Mouse (Mus musculus) ES-E14 (cell line): ENCODE measurements around the gene Nanos3.

Experiments
- CHD2 ChIP-seq: IDR thresholded peaks from 2 replicates; pipeline ENCODE4 v1.6.1; 2014; ENCODE audit warnings: mild to moderate bottlenecking, low read depth, low read length, inconsistent platforms
- ZC3H11A ChIP-seq: IDR thresholded peaks from 2 replicates; pipeline ENCODE4 v1.6.1; 2012; ENCODE audit warnings: low read depth, mild to moderate bottlenecking, inconsistent platforms, low read length, borderline replicate concordance
- ZNF384 ChIP-seq: IDR thresholded peaks from 2 replicates; pipeline ENCODE4 v1.6.1; 2012; ENCODE audit warnings: low read depth, low read length, inconsistent platforms

- TF ChIP-seq ZNF384 = no peak
- TF ChIP-seq ZC3H11A = no peak
- no peak for TF ChIP-seq CHD2
These were observed 37.7 kb downstream of the Nanos3 start for GRCm38 (mm10) chr8:84147324-84147766.
